Mouse (Mus musculus) neural tube, embryonic 11.5 days (tissue): ENCODE results near the gene Sh3bp1. TPM values are rescaled to one million over a fixed set of nuclear protein-coding genes. Genes with fewer than 3 reads are reported as not detected.

Experiments
- ATAC-seq: fragments of 200-750 bp; cut with Nextera tagmentation; 2 replicates; pipeline ENCODE4 v1.8.0; 2017; ENCODE audit warnings: moderate number of reproducible peaks, mild to moderate bottlenecking, moderate TSS enrichment, moderate library complexity; ENCODE audit not compliant: insufficient read depth, low FRiP score, low TSS enrichment
- DNase-seq: peaks from one replicate; pipeline ENCODE4 v3.0.0-alpha.2; 2015; ENCODE audit warnings: low spot score
- H3K27ac ChIP-seq: fragments of 300-500 bp; sonication (generic); 2 replicates; pipeline ENCODE4 v1.5.1; 2014; ENCODE audit warnings: low read depth, mild to moderate bottlenecking, low read length
- H3K27me3 ChIP-seq: fragments of 300-500 bp; sonication (generic); 2 replicates; pipeline ENCODE4 v1.6.1; 2014; ENCODE audit warnings: mild to moderate bottlenecking, low read length, mixed read lengths; ENCODE audit not compliant: control insufficient read depth, insufficient read depth
- H3K36me3 ChIP-seq: fragments of 300-500 bp; sonication (generic); 2 replicates; pipeline ENCODE4 v1.6.1; 2014; ENCODE audit warnings: mild to moderate bottlenecking, low read length, moderate library complexity, mixed read lengths; ENCODE audit not compliant: control insufficient read depth, insufficient read depth
- H3K4me1 ChIP-seq: fragments of 300-500 bp; sonication (generic); 2 replicates; pipeline ENCODE4 v1.6.1; 2014; ENCODE audit warnings: low read length, mixed read lengths; ENCODE audit not compliant: control insufficient read depth, insufficient read depth
- H3K4me2 ChIP-seq: fragments of 300-500 bp; sonication (generic); 2 replicates; pipeline ENCODE4 v1.6.1; 2014; ENCODE audit warnings: low read depth, mild to moderate bottlenecking, moderate library complexity
- H3K4me3 ChIP-seq: fragments of 300-500 bp; sonication (generic); 2 replicates; pipeline ENCODE4 v1.5.1; 2014; ENCODE audit warnings: low read depth, low read length
- H3K9ac ChIP-seq: fragments of 300-500 bp; sonication (generic); 2 replicates; pipeline ENCODE4 v1.6.1; 2014; ENCODE audit warnings: mild to moderate bottlenecking, low read length
- H3K9me3 ChIP-seq: fragments of 300-500 bp; sonication (generic); 2 replicates; pipeline ENCODE4 v1.6.1; 2016; ENCODE audit warnings: low read length; ENCODE audit not compliant: control insufficient read depth
- WGBS: fragments of 180-500 bp; shearing (Covaris S2); extraction: QIAGEN DNeasy Blood & Tissue Kit; methylation state at CpG from one replicate; pipeline ENCODE4 v1.1.7; 2014; 5-methylcytosine and 5-hydroxymethylcytosine counted together
- polyA plus RNA-seq: library from polyadenylated mRNA; unstranded; fragments of >200 nt; fragmentation: Nextera tagmentation; extraction: Ambion mirVana; gene quantifications from 2 replicates; pipeline ENCODE4 v1.2.1, GENCODE M21; 2014

Sh3bp1 gene
- polyA plus RNA-seq, 1 experiment from 2014 or later, result 14.4 TPM

GRCm38 (mm10) chr15:78892440-78892839 lies 7.1 kb upstream of the Sh3bp1 start:
- ATAC-seq, result no peak
- Histone ChIP-seq H3K4me3 (no peak overlapping the region), H3K9me3 (no peaks in the 10 kb centered on the region), H3K27me3 (no peaks in the 10 kb centered on the region), H3K9ac (no peak overlapping the region), H3K4me2 (no peak overlapping the region), H3K4me1 (peaks cover 5% of the 10 kb centered on the region), H3K36me3 (peaks cover 7% of the 10 kb centered on the region; the same call in 1 of the 2 replicates), H3K27ac (no peak overlapping the region)
- no peak for DNase-seq
- 72% methylated on average over 7 of the region's 7 CpGs for WGBS

DNA sequence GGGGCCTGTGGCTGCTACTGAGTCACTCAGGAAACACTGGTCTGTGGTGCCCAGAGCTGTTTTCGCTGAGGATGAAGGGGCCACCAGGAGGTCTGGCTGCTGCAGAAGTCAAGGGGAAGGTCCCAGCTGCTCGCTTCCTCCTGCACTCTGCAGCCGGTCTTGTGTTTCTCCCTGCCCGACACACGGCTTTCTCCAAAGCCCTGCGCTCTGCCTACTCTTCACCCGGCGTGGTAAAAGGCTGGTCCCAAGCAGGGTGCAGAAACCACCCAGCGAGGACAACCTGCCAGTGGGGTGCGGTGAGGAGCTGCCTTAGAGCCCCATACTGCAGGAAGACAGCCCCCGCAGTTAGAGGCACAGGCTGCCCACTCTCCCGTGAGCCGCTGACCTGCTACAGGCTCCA lies 4.8 kb upstream of the Sh3bp1 start:
- H3K4me2 ChIP-seq, result no peak overlapping the region
- no peak overlapping the region for H3K9ac ChIP-seq
- WGBS, result 79% methylated on average over 13 of the region's 13 CpGs
- DNase-seq (no peak), ATAC-seq (no peak)
- no peaks in the 10 kb centered on the region for H3K9me3 ChIP-seq
- H3K27ac ChIP-seq, result no peak overlapping the region
- H3K4me3 ChIP-seq, result no peak overlapping the region
- H3K36me3 ChIP-seq, result peaks cover 5% of the 10 kb centered on the region; the same call in 1 of the 2 replicates
- H3K4me1 ChIP-seq, result peaks cover 3% of the 10 kb centered on the region
- H3K27me3 ChIP-seq, result no peaks in the 10 kb centered on the region

DNA sequence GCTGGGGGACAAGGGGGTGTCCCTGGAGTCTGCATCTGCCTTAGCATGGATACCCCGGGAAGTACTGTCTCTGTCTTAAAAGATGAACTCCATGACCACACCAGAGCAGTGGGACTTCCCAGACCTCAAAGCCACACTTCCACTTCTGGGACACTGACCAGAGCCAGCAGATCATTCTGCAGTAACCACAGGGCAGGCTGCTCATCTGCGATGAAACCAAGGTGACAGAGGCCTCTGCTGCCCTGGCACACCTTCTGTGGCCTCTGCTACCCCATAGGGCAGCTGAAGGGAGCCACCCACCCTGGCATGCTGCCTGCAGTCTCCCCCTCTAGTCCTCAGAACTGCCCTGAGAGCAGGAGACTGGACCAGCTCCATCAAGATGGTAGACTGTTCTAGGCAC lies 3.8 kb upstream of the Sh3bp1 start:
- H3K36me3 ChIP-seq, result 0 out of 2 replicates have a peak, but pooled peaks cover 3% of the 10 kb centered on the region
- WGBS, result 88% methylated on average over 2 of the region's 2 CpGs

GRCm38 (mm10) chr15:78896149-78896548 lies 3.4 kb upstream of the Sh3bp1 start:
- Histone ChIP-seq H3K4me1 (peaks cover 12% of the 10 kb centered on the region), H3K4me2 (no peak overlapping the region), H3K9me3 (no peaks in the 10 kb centered on the region), H3K4me3 (no peak overlapping the region), H3K27ac (no peak overlapping the region), H3K9ac (no peak overlapping the region), H3K27me3 (no peaks in the 10 kb centered on the region), H3K36me3 (0 out of 2 replicates have a peak, but pooled peaks cover 3% of the 10 kb centered on the region)
- 80% methylated on average over 3 of the region's 3 CpGs for WGBS
- DNase-seq (no peak), ATAC-seq (no peak)

More for the DNA sequence above, 3.8 kb upstream of the Sh3bp1 start:
- Histone ChIP-seq H3K27me3 (no peaks in the 10 kb centered on the region), H3K27ac (no peak overlapping the region), H3K4me3 (no peak overlapping the region), H3K9ac (no peak overlapping the region), H3K4me1 (peaks cover 11% of the 10 kb centered on the region), H3K9me3 (no peaks in the 10 kb centered on the region), H3K4me2 (no peak overlapping the region)
- DNase-seq (no peak), ATAC-seq (no peak)

- Histone ChIP-seq H3K27ac (no peak overlapping the region), H3K4me2 (no peak overlapping the region), H3K9ac (no peak overlapping the region), H3K36me3 (no peaks in the 10 kb centered on the region), H3K9me3 (no peaks in the 10 kb centered on the region), H3K27me3 (no peaks in the 10 kb centered on the region), H3K4me3 (no peak overlapping the region), H3K4me1 (peaks cover 12% of the 10 kb centered on the region)
- no peak for ATAC-seq
- DNase-seq, result no peak
- WGBS, result 91% methylated on average over 4 of the region's 4 CpGs
Observed at GRCm38 (mm10) chr15:78897488-78897887, 2.1 kb upstream of the Sh3bp1 start.

GRCm38 (mm10) chr15:78898507-78899001 lies 1.0 kb upstream of the Sh3bp1 start:
- ATAC-seq, result no peak
- 49% methylated on average over 6 of the region's 6 CpGs for WGBS
- Histone ChIP-seq H3K27me3 (no peaks in the 10 kb centered on the region), H3K4me2 (no peak overlapping the region), H3K4me1 (peaks cover 12% of the 10 kb centered on the region), H3K9me3 (no peaks in the 10 kb centered on the region), H3K27ac (no peak overlapping the region), H3K36me3 (no peaks in the 10 kb centered on the region), H3K4me3 (peak overlapping the region; percentile 54; the same call in 1 of the 2 replicates), H3K9ac (no peak overlapping the region)
- DNase-seq, result no peak

GRCm38 (mm10) chr15:78899409-78899739 lies 194 bp upstream of the Sh3bp1 start, which contains the start of gene Gm49510:
Gene Gm49510, plus strand, starts transcription at chr15:78899667.
- H3K4me1 ChIP-seq, result peaks cover 12% of the 10 kb centered on the region
- H3K9me3 ChIP-seq, result no peaks in the 10 kb centered on the region
- no peak for DNase-seq
- peak within 1 kb of the TSS; percentile 30 for H3K9ac ChIP-seq
- no peak for ATAC-seq
- no peaks in the 10 kb centered on the region for H3K36me3 ChIP-seq
- H3K4me2 ChIP-seq, result peak within 1 kb of the TSS; percentile 91
- H3K27me3 ChIP-seq, result no peaks in the 10 kb centered on the region
- H3K4me3 ChIP-seq, result peak within 1 kb of the TSS; percentile 54
- WGBS, result 1% methylated on average over 20 of the region's 20 CpGs
- no peak within 1 kb of the TSS for H3K27ac ChIP-seq

GRCm38 (mm10) chr15:78900585-78901421 lies 1.2 kb downstream of the Sh3bp1 start:
- H3K4me1 ChIP-seq, result peaks cover 11% of the 10 kb centered on the region
- no peaks in the 10 kb centered on the region for H3K27me3 ChIP-seq
- H3K36me3 ChIP-seq, result no peaks in the 10 kb centered on the region
- H3K4me3 ChIP-seq, result peak overlapping the region; percentile 54
- H3K9ac ChIP-seq, result peak overlapping the region; percentile 30
- 18% methylated on average over 18 of the region's 18 CpGs for WGBS
- H3K9me3 ChIP-seq, result no peaks in the 10 kb centered on the region
- no peak overlapping the region for H3K27ac ChIP-seq
- DNase-seq (no peak), ATAC-seq (no peak)
- H3K4me2 ChIP-seq, result peak overlapping the region; percentile 91

- Histone ChIP-seq H3K36me3 (no peaks in the 10 kb centered on the region; the same call in 1 of the 2 replicates), H3K4me1 (peaks cover 9% of the 10 kb centered on the region), H3K9me3 (no peaks in the 10 kb centered on the region), H3K9ac (no peak overlapping the region; the same call in 1 of the 2 replicates), H3K27ac (no peak overlapping the region), H3K4me2 (peak overlapping the region; percentile 91), H3K27me3 (no peaks in the 10 kb centered on the region), H3K4me3 (peak overlapping the region; percentile 54)
- no peak for DNase-seq
- WGBS, result 36% methylated on average over 8 of the region's 8 CpGs
- no peak for ATAC-seq
Observed at GRCm38 (mm10) chr15:78901422-78901789, 1.8 kb downstream of the Sh3bp1 start.
